Mouse (Mus musculus) limb, embryonic 14.5 days (tissue): ENCODE results near the gene Morc1. TPM values are rescaled to one million over a fixed set of nuclear protein-coding genes. Genes with fewer than 3 reads are reported as not detected.

Experiments
- ATAC-seq: fragments of 200-750 bp; cut with Nextera tagmentation; 2 replicates; pipeline ENCODE4 v1.8.0; 2017; ENCODE audit warnings: low read depth, moderate number of reproducible peaks, moderate TSS enrichment; ENCODE audit not compliant: low FRiP score
- DNase-seq: peaks from one replicate; pipeline ENCODE4 v3.0.0-alpha.2; 2015; ENCODE audit warnings: low spot score
- H3K27ac ChIP-seq: fragments of 300-500 bp; sonication (generic); replicated peaks from 2 replicates; pipeline ENCODE4 v1.5.1; 2014; ENCODE audit warnings: low read depth, mild to moderate bottlenecking, low read length, moderate library complexity, mixed read lengths
- H3K27me3 ChIP-seq: fragments of 300-500 bp; sonication (generic); 2 replicates; pipeline ENCODE4 v1.6.1; 2014; ENCODE audit warnings: low read length, mixed read lengths; ENCODE audit not compliant: control insufficient read depth, insufficient read depth
- H3K36me3 ChIP-seq: fragments of 300-500 bp; sonication (generic); 2 replicates; pipeline ENCODE4 v1.6.1; 2014; ENCODE audit warnings: mild to moderate bottlenecking, low read length, moderate library complexity, mixed read lengths; ENCODE audit not compliant: control insufficient read depth, insufficient read depth
- H3K4me1 ChIP-seq: fragments of 300-500 bp; sonication (generic); 2 replicates; pipeline ENCODE4 v1.6.1; 2014; ENCODE audit warnings: antibody characterized with exemption, low read length, mixed read lengths; ENCODE audit not compliant: control insufficient read depth, insufficient read depth
- H3K4me2 ChIP-seq: fragments of 300-500 bp; sonication (generic); replicated peaks from 2 replicates; pipeline ENCODE4 v1.6.1; 2014; ENCODE audit warnings: low read depth, mild to moderate bottlenecking, low read length, moderate library complexity; ENCODE audit not compliant: severe bottlenecking
- H3K4me3 ChIP-seq: fragments of 300-500 bp; sonication (generic); replicated peaks from 2 replicates; pipeline ENCODE4 v1.5.1; 2014; ENCODE audit warnings: low read length
- H3K9ac ChIP-seq: fragments of 300-500 bp; sonication (generic); 2 replicates; pipeline ENCODE4 v1.6.1; 2014; ENCODE audit warnings: mild to moderate bottlenecking, low read depth, low read length, moderate library complexity; ENCODE audit not compliant: severe bottlenecking
- H3K9me3 ChIP-seq: fragments of 300-500 bp; sonication (generic); 2 replicates; pipeline ENCODE4 v1.6.1; 2016; ENCODE audit warnings: low read length; ENCODE audit not compliant: control insufficient read depth
- POLR2A ChIP-seq: fragments of 200-500 bp; IDR thresholded peaks from 2 replicates; pipeline ENCODE4 v1.8.0; 2012; ENCODE audit warnings: inconsistent platforms, mild to moderate bottlenecking, moderate library complexity, borderline replicate concordance; ENCODE audit not compliant: insufficient read depth, insufficient read length; ENCODE audit errors: extremely low read depth
- WGBS: fragments of 180-500 bp; shearing (Covaris S2); extraction: QIAGEN DNeasy Blood & Tissue Kit; methylation state at CpG from one replicate; pipeline ENCODE4 v1.1.7; 2014; 5-methylcytosine and 5-hydroxymethylcytosine counted together
- polyA plus RNA-seq, 2 experiments: library from polyadenylated mRNA; depleted of rRNA in 1 of 2; stranded (reverse) in 1 of 2; unstranded in 1 of 2; fragments of >200 nt; fragmentation: Nextera tagmentation in 1 of 2; extraction: Ambion mirVana in 1 of 2; gene quantifications; 2 replicates each; pipeline versions ENCODE4 v1.2.1 to v1.2.3; 2012 to 2014

The Morc1 gene
- polyA plus RNA-seq, 2 experiments: 0.09 to 0.30 TPM

DNA sequence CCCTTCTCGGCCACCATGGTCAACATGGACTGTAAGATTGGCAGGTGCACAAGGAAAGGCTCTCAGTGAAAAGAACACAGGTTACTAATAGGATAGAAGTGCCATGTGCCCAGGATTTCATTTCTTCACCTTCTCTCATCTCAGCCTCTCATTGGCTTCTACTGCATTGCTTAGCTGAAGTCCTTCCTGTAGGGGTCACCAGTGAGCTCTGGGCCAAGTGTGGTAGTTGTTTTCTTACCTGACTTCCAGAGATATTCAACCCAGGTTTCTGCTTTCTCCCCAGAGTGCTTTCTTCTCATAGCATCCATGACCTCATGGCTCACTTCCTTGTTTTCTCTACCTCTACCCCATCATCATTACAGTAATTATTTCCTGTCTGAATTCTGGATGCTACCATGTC lies 192.4 kb downstream of the Morc1 start:
- Histone ChIP-seq H3K9me3 (no peaks in the 10 kb centered on the region), H3K27ac (no peak overlapping the region), H3K36me3 (no peaks in the 10 kb centered on the region), H3K4me3 (no peak overlapping the region), H3K4me2 (no peak overlapping the region), H3K4me1 (0 out of 2 replicates have a peak, but pooled peaks cover 3% of the 10 kb centered on the region), H3K9ac (no peak overlapping the region), H3K27me3 (no peaks in the 10 kb centered on the region)
- no peak for TF ChIP-seq POLR2A
- DNase-seq (no peak), ATAC-seq (no peak)
- WGBS: 90% methylated on average over 1 of the region's 1 CpGs

DNA sequence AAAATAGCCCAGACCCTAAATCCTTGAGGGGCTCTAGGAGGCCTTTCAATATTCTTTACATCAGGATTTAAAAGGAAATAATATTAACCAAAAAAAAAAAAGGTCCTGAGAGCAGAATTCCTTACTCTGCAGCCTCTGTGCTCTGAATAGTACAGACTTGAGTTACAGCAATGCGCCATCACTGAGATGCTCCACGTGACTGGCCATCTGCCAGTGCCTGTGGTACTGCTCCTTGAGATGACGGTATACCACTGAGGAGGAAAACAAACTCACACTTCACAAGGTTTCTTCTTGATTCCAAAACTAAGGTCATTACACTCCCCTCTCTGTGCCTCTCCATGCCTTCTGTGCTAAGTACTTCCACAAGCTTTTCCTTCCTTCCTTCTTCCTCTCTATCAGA lies 195.1 kb downstream of the Morc1 start:
- no peak overlapping the region for H3K9ac ChIP-seq
- DNase-seq: peak; percentile 21
- 51% methylated on average over 3 of the region's 3 CpGs for WGBS

GRCm38 (mm10) chr16:48627296-48627695 lies 196.3 kb downstream of the Morc1 start:
- Histone ChIP-seq H3K4me2 (no peak overlapping the region), H3K4me3 (no peak overlapping the region), H3K36me3 (no peaks in the 10 kb centered on the region), H3K9ac (no peak overlapping the region), H3K4me1 (no peaks in the 10 kb centered on the region), H3K9me3 (no peaks in the 10 kb centered on the region), H3K27me3 (no peaks in the 10 kb centered on the region), H3K27ac (no peak overlapping the region)
- ATAC-seq (no peak), DNase-seq (no peak)
- TF ChIP-seq POLR2A: no peak
- WGBS: 92% methylated on average over 3 of the region's 3 CpGs

More for the DNA sequence above, 195.1 kb downstream of the Morc1 start:
- peak; percentile 6; the same call in 1 of the 2 replicates for ATAC-seq
- Histone ChIP-seq H3K4me2 (no peak overlapping the region), H3K4me3 (no peak overlapping the region), H3K27ac (no peak overlapping the region), H3K27me3 (no peaks in the 10 kb centered on the region), H3K9me3 (no peaks in the 10 kb centered on the region), H3K4me1 (no peaks in the 10 kb centered on the region), H3K36me3 (no peaks in the 10 kb centered on the region)
- TF ChIP-seq POLR2A: no peak

DNA sequence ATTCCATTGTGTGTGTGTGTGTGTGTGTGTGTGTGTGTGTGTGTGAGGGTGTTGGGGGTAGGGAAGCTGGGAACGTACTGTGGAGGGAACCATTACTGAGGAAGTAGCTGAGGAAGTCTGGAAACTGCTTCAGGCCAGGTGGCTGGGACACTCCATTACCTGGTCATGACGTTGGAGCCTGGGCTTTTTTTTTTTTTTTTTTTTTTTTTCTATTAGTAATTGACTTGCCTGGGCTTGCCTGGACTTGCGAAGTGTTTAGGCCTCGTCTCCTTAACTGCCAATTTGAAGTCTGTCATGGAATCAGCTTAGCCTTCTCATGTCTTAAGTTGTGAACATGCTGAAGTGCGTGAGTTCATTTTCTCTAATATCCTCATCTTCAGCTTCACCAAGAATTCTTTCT lies 198.7 kb downstream of the Morc1 start:
- Histone ChIP-seq H3K36me3 (no peaks in the 10 kb centered on the region), H3K9ac (no peak overlapping the region), H3K4me3 (no peak overlapping the region), H3K4me1 (no peaks in the 10 kb centered on the region), H3K9me3 (no peaks in the 10 kb centered on the region), H3K4me2 (no peak overlapping the region), H3K27ac (no peak overlapping the region), H3K27me3 (no peaks in the 10 kb centered on the region)
- 67% methylated on average over 5 of the region's 5 CpGs for WGBS
- no peak for TF ChIP-seq POLR2A
- DNase-seq (no peak), ATAC-seq (no peak)

DNA sequence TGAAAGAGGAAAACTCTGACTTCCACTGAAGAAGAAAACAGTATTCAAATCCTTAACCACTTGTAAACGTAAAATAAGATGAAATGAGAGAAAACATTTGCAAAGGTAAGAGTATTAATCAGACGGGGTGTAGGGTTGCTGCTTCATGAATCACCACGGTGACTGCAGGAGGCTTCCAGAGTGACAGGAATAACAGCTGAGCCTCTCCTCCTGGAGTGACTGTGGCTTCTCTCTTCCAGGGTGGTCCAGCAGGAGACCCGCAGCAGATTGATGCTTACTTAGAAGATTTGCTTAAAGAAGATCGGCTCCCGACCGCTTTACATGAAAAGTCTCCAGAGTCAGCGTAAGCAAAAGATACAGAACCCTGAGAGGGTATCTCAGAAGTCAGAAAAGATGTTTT lies 199.4 kb downstream of the Morc1 start:
- no peak for TF ChIP-seq POLR2A
- no peak for DNase-seq
- Histone ChIP-seq H3K9ac (no peak overlapping the region), H3K9me3 (no peaks in the 10 kb centered on the region), H3K4me3 (no peak overlapping the region), H3K36me3 (no peaks in the 10 kb centered on the region), H3K4me1 (no peaks in the 10 kb centered on the region), H3K27me3 (no peaks in the 10 kb centered on the region), H3K27ac (no peak overlapping the region), H3K4me2 (no peak overlapping the region)
- whole genome bisulfite sequencing: 39% methylated on average over 8 of the region's 8 CpGs
- no peak for ATAC-seq

- DNase-seq (no peak), ATAC-seq (no peak)
- Histone ChIP-seq H3K4me1 (no peaks in the 10 kb centered on the region), H3K9me3 (no peaks in the 10 kb centered on the region), H3K36me3 (no peaks in the 10 kb centered on the region), H3K4me3 (no peak overlapping the region), H3K27ac (no peak overlapping the region), H3K4me2 (no peak overlapping the region), H3K9ac (no peak overlapping the region), H3K27me3 (no peaks in the 10 kb centered on the region)
- WGBS: 89% methylated on average over 6 of the region's 6 CpGs
- no peak for TF ChIP-seq POLR2A
Observed at GRCm38 (mm10) chr16:48632351-48632750, 201.3 kb downstream of the Morc1 start.
